Mouse (Mus musculus) kidney, adult 2 months (tissue): ENCODE data around the gene Tspan31.

Experiments
- CTCF ChIP-seq: fragments of 200-500 bp; conservative IDR thresholded peaks from 2 replicates; pipeline ENCODE4 v1.5.1; 2011; ENCODE audit warnings: low read depth, mild to moderate bottlenecking, control low read depth, low read length, moderate library complexity, mixed read lengths; ENCODE audit not compliant: insufficient read depth, insufficient read length
- POLR2A ChIP-seq: fragments of 200-500 bp; IDR thresholded peaks from one replicate; pipeline ENCODE4 v1.6.1; 2011; ENCODE audit warnings: low read depth, low read length, control low read depth

- TF ChIP-seq POLR2A (no peak), CTCF (no peak)
Observed at GRCm38 (mm10) chr10:127078677-127079575, 8.9 kb upstream of the Tspan31 start.
